Mouse (Mus musculus) liver, embryonic 13.5 days (tissue): ENCODE data around the gene Clta. TPM values are rescaled to one million over a fixed set of nuclear protein-coding genes. Genes with fewer than 3 reads are reported as not detected.

Source experiments
- ATAC-seq: fragments of 200-750 bp; cut with Nextera tagmentation; 2 replicates; pipeline ENCODE4 v1.8.0; 2017; ENCODE audit warnings: low read depth, mild to moderate bottlenecking, moderate number of reproducible peaks, moderate library complexity
- DNase-seq: peaks from one replicate; pipeline ENCODE4 v3.0.0; 2022
- H3K27ac ChIP-seq: fragments of 300-500 bp; sonication (generic); 2 replicates; pipeline ENCODE4 v1.5.1; 2015; ENCODE audit warnings: moderate library complexity, mild to moderate bottlenecking, inconsistent platforms
- H3K27me3 ChIP-seq: fragments of 300-500 bp; sonication (generic); 2 replicates; pipeline ENCODE4 v1.6.1; 2015; ENCODE audit warnings: mild to moderate bottlenecking, inconsistent platforms
- H3K36me3 ChIP-seq: fragments of 300-500 bp; sonication (generic); 2 replicates; pipeline ENCODE4 v1.6.1; 2015; ENCODE audit warnings: mild to moderate bottlenecking, inconsistent platforms
- H3K4me1 ChIP-seq: fragments of 300-500 bp; sonication (generic); replicated peaks from 2 replicates; pipeline ENCODE4 v1.6.1; 2015; ENCODE audit warnings: inconsistent platforms
- H3K4me2 ChIP-seq: fragments of 300-500 bp; sonication (generic); 2 replicates; pipeline ENCODE4 v1.6.1; 2015; ENCODE audit warnings: inconsistent platforms, mild to moderate bottlenecking, moderate library complexity
- H3K4me3 ChIP-seq: fragments of 300-500 bp; sonication (generic); replicated peaks from 2 replicates; pipeline ENCODE4 v1.5.1; 2015; ENCODE audit warnings: mild to moderate bottlenecking, inconsistent platforms
- H3K9ac ChIP-seq: fragments of 300-500 bp; sonication (generic); 2 replicates; pipeline ENCODE4 v1.6.1; 2015; ENCODE audit warnings: mild to moderate bottlenecking, inconsistent platforms
- H3K9me3 ChIP-seq: fragments of 300-500 bp; sonication (generic); replicated peaks from 2 replicates; pipeline ENCODE4 v1.6.1; 2016; ENCODE audit warnings: inconsistent platforms
- WGBS: fragments of 180-500 bp; shearing (Covaris S2); methylation state at CpG from one replicate; pipeline ENCODE4 v1.1.7; 2015; ENCODE audit not compliant: insufficient replicate concordance; 5-methylcytosine and 5-hydroxymethylcytosine counted together
- polyA plus RNA-seq: library from polyadenylated mRNA; unstranded; fragments of >200 nt; fragmentation: Nextera tagmentation; extraction: Ambion mirVana; gene quantifications from 2 replicates; pipeline ENCODE4 v1.2.1, GENCODE M21; 2015

Gene Clta
- polyA plus RNA-seq, 1 experiment from 2014 or later, result 164 TPM

GRCm38 (mm10) chr4:44074422-44074821 is 70.2 kb downstream of the Clta start:
- Histone ChIP-seq H3K27me3 (no peaks in the 10 kb centered on the region), H3K4me3 (no peak overlapping the region), H3K4me2 (no peak overlapping the region), H3K9me3 (no peaks in the 10 kb centered on the region), H3K27ac (no peak overlapping the region), H3K36me3 (no peaks in the 10 kb centered on the region), H3K9ac (no peak overlapping the region; the same call in 1 of the 2 replicates), H3K4me1 (peaks cover 46% of the 10 kb centered on the region)
- no peak for ATAC-seq
- WGBS, result 45% methylated on average over 4 of the region's 4 CpGs
- no peak for DNase-seq

DNA sequence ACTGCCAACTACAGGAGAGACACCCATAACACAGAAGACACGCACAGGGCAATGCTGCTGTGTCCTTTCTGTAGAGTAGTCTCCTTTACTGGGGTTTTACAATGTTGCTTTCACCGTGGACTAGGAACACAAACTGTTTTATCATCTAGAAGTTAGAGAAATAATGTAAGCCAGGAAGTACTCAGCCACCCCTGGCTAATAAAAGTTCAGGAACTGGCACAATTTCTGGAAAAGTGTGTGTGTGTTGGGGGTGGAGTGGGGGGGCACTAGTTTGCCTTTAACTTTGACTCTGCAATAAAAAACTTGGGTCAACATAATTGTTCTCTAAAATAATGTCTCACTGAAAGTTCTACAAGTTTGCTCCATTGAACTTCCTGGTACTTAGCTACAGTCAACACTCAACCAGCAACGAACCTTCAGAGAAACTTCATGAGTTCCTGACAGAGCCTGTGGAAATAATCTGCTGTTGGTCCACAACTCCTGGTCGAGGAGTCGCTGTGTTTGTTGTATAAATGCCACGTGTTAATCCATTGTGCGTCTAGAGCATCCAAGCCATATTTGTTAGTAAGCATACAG is 74.2 kb downstream of the Clta start:
- Histone ChIP-seq H3K9me3 (no peaks in the 10 kb centered on the region), H3K36me3 (no peaks in the 10 kb centered on the region), H3K4me2 (no peak overlapping the region), H3K9ac (no peak overlapping the region), H3K4me3 (no peak overlapping the region), H3K27ac (no peak overlapping the region), H3K27me3 (peaks cover 14% of the 10 kb centered on the region), H3K4me1 (peaks cover 15% of the 10 kb centered on the region)
- ATAC-seq, result no peak
- DNase-seq, result no peak
- WGBS, result 72% methylated on average over 7 of the region's 7 CpGs

Other genes with a start within 250 kb of the Clta start
- not detected in 2 replicates for gene Olfr159, start 233.4 kb upstream of the Clta start, polyA plus RNA-seq
- not detected in 2 replicates for gene Olfr156, start 180.6 kb upstream of the Clta start, polyA plus RNA-seq
- gene Olfr157, start 164.3 kb upstream of the Clta start, polyA plus RNA-seq, result not detected in 2 replicates
- gene Olfr155, start 152.9 kb upstream of the Clta start, polyA plus RNA-seq, result not detected in 2 replicates
- 2.1 and 2.3 TPM in 2 replicates for gene Reck, start 128.9 kb upstream of the Clta start, polyA plus RNA-seq
- 39.0 and 45.7 TPM in 2 replicates for gene Glipr2, start 47.1 kb upstream of the Clta start, polyA plus RNA-seq
- not detected in 2 replicates for gene Ccin, start 21.0 kb upstream of the Clta start, polyA plus RNA-seq
- gene Gne, start 79.7 kb downstream of the Clta start, polyA plus RNA-seq, result 26.2 and 32.1 TPM in 2 replicates
- gene Rnf38, start 229.3 kb downstream of the Clta start, polyA plus RNA-seq, result 9.1 and 11.5 TPM in 2 replicates